Mouse (Mus musculus): ENCODE data around the gene Stard13.

The Stard13 gene

DNA sequence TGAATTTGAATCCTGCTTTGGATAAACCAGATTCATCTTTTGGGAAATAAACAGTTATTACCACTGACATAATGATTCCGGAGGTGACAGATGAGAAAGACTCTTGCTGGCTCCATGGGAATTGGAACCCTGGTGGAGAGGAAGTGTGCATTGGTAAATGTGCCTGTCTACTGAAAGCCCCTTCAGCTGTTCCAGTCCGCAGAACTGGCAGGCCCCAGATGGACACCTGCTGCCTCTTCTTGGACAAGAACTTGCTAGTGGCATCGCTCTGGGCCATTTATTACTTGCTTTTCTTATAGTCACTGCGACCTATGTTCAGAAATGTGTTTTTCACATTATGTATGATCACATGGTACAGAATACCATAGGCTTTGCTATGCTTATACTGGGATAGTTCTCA is 3.2 kb downstream of the Stard13 start:
- DNase-seq (ENCODE audit: low read depth in 1 of 2, low spot score in 2 of 2) = no peak

DNA sequence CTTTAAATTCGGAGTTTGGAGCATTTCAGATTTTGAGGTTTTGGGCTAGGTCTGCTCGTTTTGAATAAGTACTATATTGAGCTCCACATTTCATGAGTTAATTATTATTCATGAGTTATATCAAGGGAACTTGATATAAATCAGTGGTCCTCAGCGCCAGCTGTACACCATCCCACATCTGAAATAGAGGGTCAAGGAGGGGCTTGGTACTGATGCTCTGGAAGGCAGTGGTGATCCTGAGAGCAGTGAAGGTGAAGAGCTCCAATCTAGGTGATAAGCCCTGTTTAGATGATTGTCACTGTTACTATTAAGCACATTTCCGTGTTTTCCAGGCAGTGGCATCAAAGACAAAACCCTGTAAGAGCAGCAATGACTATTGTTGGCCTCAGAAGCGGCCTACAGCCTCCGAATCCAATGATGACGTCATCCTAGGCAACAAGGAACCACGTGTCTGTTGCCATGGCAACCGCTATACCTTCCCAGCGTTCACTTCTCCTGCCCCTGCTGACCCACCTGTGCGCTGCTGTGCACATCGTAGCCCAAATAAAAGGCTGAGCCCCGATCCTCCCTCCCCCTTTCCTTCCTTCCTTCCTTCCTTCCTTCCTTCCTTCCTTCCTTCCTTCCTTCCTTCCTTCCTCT is 5.2 kb downstream of the Stard13 start:
- no peak for DNase-seq (ENCODE audit: low read depth in 1 of 2, low spot score in 2 of 2)

DNA sequence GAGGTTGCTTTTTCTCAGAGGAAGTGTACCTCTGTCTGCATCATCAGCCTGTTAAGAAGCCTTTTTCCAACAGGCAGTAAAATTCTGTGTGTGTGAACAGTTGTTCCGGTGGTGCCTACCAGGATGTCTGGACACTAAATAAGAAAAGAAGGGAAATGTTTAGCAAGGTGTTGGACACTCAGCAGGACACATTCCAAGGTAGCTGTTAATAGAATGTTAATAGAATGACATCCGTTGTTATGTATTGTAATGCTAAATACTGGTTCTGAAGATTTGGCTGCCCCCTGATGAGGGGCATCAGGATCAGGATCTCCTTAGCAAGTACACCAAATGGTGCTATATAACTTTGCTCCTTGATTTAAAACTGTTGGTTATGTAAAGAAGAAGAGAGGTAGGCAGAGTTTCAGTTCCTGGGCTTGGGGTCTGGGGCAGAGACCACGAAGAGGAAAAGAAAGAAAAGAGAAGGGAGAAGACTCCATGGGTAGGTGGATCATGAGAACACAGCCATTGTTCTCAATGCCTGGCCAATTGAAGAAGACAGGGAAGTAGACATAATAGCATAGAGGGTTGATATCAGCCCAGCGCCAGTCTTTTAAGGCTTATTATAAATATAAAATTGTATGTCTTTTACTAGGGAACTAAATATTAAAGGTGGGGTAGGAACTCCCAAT is 9.8 kb downstream of the Stard13 start:
- no peak for DNase-seq (ENCODE audit: low read depth in 1 of 2, low spot score in 2 of 2)

DNA sequence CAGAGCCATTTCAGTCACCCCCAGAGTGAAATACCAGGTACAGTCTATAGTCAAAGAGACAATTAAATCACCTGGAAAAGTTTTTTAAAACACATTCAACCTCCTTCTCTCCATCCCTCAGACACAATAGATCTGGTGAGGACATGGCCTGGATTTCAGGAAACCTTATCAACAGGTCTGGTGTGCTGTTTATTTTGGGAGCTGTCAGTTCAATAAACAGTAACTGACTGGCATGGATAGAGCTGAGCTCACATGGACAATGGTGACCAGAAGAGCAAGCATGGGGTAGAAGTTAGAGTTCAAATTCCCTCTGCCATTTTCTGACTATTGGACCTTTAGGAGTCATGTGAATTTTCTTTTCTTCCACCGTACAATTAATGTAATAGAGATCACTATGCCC is 10.8 kb downstream of the Stard13 start:
- no peak for DNase-seq (ENCODE audit: low read depth in 1 of 2, low spot score in 2 of 2)

DNA sequence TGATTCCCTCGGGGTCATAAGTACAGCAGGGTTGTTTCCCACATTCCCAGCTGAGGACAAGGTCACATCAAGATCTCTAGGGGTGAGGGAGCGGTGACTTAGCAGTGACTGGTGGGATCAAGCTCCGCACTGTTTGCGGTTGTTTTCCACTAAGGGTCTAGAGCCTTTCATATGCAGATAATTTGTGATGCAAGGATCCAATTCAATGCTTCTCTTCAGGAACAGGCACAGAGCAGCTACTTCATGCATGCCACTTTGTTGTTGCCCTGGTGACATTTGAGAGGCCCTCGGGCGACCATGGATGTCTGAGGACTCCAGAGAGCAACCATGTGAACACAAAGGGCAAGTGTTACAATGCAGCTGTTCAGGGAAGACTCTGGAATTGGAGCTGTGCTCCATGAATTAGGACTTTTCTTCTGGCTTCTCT is 14.9 kb downstream of the Stard13 start:
- DNase-seq (ENCODE audit: low read depth in 1 of 2, low spot score in 2 of 2) = no peak

DNA sequence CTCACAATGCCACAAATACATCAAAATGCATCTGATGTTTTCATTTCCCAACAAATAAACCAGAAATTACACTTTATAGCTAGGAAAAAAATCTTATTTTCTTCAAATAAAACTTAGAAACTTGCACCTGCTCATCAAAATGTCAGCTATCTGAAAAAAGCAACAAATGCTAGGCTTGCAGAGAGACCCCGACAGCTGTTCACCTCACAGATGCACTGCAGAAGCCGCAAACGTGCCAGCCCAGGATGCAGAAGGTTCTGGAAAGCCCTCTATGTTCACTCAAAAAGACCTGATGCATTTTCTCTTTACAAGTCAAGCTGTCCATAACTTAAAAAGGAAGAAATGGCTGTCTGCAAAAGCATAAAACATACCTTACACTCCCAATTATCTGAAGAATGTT is 20.5 kb downstream of the Stard13 start:
- DNase-seq (ENCODE audit: low read depth in 1 of 2, low spot score in 2 of 2) = no peak

DNA sequence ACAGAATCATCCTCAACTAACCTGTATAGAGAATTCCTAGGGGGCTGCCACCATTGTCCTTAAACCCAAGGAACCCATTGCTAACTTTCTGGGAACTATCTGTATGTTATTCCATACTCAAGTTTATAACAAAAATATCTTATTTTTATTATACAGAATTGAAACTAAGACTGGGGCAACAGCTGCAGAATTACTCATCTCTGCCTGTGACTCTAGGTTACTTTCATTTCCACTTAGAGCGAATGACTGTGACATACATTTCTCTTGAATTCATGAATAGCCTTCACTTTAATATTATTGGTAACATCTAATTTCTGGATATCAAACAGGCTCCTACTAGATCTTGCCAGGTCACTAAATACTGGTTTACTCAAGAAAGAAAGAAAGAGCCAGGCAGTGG is 22.8 kb downstream of the Stard13 start:
- no peak for DNase-seq (ENCODE audit: low read depth in 1 of 2, low spot score in 2 of 2)

DNA sequence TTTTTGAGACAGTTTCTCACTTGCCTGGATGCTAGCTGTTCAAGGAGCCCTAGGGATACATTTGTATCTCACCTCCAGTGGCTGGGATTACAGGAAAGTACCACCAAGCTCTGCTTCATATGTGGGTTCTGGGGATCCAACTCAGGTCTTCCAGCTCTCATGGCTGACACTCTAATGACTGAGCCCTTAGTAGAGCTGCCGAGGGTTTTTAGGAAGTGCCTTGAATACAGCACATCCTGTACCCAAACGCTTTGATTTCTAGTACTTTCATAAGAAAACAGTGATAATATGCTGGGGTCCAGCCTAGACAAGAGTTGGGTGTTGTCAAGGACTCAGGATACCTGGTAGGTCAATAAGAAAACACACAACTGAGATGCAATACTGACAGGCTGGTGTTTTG is 23.6 kb downstream of the Stard13 start:
- DNase-seq (ENCODE audit: low read depth in 1 of 2, low spot score in 2 of 2) = no peak

DNA sequence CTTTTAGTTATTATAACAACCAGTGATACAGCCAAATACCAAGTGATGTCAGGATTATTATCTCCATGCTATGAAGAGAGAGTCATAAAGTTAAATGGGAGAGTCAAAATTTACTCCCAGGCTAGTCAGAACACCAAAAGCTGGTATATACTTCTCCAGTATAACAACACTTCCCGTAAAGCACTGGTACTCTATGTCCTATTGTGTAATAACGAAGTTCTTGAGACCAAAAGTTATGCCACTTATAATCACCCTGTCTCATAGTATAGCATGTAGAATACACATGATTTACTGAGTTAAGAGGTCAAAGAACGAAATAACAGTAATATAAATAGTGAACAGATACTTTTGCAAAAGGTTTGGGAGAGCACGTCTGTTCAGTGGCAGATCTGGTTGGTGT is 28.6 kb downstream of the Stard13 start:
- DNase-seq (ENCODE audit: low read depth in 1 of 2, low spot score in 2 of 2) = no peak

DNA sequence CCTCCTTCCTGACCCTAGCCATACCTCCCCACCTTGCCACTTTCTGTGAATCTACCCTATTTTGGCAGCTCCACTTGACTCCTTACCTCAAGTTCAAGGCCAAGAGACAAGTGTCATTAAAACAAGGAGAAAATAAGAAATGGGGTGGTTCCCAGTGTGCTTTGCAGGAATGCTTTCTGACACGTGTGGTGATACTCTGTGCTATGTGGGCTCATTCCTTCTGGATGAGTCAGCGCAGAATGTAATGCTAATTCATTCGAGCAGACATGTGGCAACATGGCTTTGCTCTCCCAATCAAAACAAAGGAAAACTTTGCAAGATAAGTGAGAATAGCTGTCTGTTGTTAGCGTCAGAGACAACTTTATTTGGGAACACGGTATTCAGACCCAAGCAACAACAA is 30.7 kb downstream of the Stard13 start:
- no peak for DNase-seq (ENCODE audit: low read depth in 1 of 2, low spot score in 2 of 2)

DNA sequence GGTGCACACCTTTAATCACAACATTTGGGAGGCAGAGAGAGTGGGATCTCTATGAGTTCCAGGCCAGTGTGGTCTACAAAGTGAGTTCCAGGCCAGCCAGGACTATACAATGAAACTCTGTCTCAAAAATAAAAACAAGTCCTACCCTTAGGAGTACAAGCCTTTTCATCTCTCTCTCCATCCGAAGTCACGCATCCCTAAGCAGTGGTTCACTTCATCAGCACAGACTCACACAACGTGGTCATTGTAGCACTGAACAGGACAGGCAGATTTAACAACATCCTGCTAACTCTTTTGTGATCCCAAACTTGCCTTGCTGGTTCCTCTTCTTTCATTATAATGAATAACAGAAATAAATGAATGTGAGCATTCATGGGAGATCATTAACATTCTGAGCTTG is 32.4 kb downstream of the Stard13 start:
- no peak for DNase-seq (ENCODE audit: low read depth in 1 of 2, low spot score in 2 of 2)

DNA sequence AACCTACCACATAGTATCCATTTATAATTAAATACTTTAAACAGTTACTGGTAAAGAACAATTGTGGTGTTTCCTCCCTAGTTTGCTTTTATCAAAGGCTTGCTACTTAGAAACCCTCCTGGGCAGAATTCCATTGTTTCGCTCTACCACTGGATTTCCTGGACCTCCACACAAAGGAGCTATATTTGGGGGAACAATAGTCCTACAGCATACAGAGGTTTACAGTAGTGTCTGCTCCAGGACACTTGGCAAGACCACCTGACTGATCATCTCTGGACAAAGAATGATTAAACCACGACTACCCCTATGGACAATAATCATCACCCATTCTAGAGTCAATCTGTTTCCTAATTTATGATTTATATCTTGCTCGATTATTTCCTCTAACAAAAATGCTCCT is 34.4 kb downstream of the Stard13 start:
- no peak for DNase-seq (ENCODE audit: low read depth in 1 of 2, low spot score in 2 of 2)

DNA sequence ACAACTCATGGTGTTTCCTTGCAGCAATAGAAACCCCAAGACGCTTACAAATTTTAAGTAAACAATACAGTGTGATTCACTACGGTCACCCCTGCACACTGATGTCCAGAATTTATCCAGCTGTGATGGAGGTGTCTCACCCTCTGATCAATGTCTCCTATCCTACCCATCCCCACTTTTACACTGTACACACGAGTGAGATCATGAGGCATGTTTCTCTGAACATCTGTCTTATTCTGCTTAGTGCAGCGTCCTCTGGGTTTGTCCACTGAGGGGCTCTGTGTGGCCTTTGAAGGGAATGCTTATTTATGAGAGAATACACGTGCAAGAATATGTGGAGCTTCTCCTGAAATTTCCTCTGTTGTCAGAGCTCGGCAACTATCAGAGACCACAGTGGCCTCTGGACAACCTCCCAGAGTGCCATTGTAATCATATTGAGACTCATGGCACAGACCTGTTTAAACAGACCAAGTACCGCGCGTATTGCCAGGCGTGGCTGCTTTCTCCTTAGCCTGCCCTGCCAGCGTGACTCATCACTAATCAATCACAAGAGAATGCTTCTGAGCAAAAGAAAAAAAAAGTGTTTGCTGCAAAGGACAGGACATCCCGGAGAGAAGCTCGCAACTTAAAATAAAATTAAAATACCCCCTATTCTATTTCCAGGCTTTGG is 36.9 kb downstream of the Stard13 start:
- no peak for DNase-seq (ENCODE audit: low read depth in 1 of 2, low spot score in 2 of 2)

DNA sequence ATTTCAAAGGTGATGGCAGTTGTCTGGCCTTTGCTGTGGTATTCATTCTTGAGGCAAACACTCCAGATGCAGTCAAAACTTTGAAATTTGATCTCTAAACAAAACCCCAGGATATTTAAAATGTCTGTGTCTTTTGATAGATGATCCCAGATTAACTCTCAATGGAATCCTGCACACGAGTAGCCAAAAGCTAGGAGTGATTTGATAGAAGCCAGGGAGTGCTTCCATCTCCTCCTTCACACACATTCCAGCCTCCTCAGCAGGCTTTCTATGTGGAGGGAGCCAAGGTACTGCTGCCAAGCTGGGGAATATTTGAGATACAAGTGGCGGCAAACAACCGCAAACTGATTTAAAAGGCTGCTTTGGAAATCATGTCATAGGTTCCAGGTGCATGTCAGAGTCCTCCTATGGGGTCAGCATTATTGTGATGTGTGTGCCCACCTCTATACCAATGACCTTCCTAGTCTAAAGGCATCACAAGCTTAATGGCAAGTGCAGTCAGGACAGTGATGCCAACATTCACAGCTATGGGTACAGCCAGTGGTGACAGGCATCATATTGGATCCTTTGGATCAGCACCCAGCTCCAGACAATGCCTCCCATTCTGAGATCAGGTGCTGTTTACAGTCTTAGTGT is 39.6 kb downstream of the Stard13 start:
- no peak for DNase-seq (ENCODE audit: low read depth in 1 of 2, low spot score in 2 of 2)

DNA sequence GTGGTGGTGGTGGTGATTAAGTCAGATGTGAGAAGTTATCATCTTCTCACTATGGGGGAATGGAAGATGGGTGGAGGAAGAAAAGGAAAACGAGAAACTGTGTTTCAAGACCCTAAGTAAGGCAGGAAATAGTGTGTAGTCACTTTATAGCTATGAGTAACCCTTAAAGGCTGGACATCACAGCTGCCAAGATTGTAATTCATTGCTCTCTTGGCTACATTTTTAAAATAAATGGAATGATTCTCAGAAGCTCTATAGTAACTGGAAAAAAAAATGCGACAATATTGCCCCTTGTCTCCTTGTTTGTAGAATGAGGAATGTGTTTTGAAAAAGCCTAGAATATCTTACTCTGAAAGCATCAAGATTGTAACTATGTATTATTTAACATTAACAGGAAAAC is 41.4 kb downstream of the Stard13 start:
- DNase-seq (ENCODE audit: low read depth in 1 of 2, low spot score in 2 of 2) = no peak

DNA sequence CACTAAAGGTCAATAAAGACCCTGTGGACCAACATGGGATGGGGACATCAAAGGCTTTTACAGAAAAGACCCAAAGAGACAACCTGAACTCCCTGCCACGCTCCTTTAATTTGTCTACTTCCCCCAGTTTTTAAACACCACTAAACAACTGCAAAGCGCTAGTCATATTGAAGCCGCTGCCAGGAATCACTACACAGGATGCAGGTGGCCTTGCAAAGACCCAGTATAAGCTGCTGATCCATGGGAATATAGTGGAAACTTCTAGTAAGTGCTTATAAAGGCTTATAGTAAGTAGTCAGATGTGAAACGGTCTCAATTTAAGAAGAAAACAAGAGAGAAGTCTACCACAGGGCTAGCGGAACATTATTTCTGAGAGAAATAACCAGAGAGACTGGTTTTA is 42.9 kb downstream of the Stard13 start:
- DNase-seq (ENCODE audit: low read depth in 1 of 2, low spot score in 2 of 2) = no peak

DNA sequence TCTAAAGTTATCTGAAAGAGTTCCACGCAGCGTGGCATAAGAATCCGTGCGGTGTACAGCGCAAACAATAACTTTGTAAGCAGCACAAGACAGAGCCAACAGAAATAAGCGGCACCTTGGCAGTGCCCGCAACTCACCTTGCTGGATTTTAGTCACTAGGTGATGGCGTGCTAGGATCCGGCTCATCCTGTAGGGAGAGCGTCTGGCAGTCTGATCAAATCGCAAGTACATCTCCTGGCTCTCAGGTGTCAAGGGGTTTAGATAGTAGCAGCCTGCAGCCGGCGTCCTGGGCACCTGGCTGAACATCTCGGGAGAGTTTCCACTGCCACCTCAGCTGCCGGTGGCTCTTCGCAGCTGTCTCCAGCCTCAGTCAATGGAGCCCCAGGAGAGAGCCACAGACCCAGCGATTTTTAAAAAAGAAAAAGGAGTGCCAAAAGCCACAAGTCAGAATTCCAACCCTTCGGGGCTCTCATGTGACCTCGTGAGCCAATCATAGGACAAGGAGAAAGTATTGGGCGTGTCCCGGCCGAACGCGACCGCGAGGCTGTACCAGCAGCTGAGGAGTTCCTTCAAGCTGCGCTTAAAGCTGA is 43.8 kb downstream of the Stard13 start:
- DNase-seq (ENCODE audit: low read depth in 1 of 2, low spot score in 2 of 2) = no peak

DNA sequence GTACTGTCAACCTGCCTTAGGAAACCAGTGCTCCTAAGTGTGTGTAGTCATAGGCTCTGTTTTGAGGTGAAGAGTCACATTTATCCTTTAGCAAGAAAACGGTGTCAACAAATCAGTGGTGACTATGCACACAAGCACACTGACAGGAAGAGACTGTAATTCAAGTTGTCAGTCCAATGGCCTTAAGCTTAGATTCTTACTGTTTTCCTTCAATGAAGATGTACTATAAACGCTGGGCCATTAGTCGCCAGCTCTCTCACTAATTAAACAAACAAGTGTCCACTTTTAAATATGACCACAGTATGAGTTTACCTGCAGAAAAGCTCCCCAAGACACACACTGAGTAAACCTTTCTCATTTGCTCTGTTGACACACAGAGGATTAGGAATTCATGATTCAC is 44.3 kb downstream of the Stard13 start:
- no peak for DNase-seq (ENCODE audit: low read depth in 1 of 2, low spot score in 2 of 2)

DNA sequence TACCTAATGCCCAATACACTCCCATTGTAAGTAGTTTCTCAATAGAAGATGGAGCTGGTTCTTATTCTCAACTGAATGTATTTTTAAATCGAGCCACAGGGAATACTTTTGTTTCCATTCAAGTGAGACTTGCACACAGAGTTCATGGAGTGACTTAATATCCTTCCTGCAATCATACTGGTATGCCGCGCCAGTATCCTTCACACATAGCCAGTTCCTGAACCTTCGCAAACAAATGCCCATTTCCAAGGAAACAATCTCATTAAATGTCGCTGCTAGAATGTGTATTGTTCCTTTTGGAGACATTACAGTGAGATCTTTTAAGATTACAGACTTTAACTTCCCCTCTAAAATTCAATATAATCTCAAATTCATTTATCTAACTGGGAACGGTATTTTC is 45.0 kb downstream of the Stard13 start:
- no peak for DNase-seq (ENCODE audit: low read depth in 1 of 2, low spot score in 2 of 2)

DNA sequence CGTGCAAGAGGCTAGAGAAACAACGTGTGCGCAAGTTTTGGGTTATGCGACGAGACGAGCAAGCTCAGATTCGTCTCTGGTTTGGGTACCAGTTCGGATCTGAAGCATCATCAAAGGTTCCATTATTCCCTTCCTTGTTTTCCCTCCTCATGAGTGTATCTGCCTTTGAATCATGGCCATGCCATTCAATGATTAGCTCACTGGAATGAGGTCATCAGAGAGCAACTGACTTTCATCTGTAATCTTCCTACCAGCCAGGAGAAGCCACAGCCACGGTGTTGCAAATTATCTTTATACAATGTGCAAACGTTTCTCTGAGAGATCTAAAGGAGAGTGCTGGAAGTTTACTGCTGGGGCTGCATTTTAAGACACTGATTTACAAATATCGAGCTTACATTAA is 46.3 kb downstream of the Stard13 start:
- no peak for DNase-seq (ENCODE audit: low read depth in 1 of 2, low spot score in 2 of 2)

DNA sequence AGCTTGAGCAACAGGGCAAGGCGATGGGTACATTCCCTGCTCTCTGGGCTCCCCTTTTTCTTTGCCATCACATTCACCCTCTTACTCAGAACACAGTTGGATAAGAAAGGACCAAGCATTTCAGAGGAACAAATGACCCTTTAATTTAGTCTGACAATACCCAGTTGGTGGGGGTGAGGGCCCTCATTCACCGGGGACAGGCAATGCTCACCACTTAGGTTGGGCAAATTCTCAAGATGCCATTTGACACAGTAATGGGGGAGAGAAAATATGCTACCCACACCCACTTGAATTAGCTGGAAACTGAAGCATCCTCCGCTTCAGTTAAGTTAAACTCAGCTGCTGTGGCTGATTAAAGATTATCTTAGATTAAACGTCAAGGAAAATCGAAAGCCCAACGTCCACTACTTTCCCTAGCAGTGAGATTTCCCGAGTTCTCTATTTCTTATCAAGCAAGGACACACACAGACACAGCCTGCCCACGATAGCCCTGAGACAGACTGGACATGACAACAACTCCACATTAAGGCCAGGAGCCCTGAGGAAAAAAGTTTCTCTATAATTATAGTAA is 48.3 kb downstream of the Stard13 start:
- no peak for DNase-seq (ENCODE audit: low read depth in 1 of 2, low spot score in 2 of 2)

Measured in monocyte, adult 2 months (primary cell).